Mouse (Mus musculus): Measurements from ENCODE around the gene Dennd5a.

- TF ChIP-seq POLR2A (IDR thresholded peaks at IDR 0.05; ENCODE audit: insufficient read depth, low read depth, low read length): no peak
- no peak for TF ChIP-seq CTCF (IDR thresholded peaks at IDR 0.05)
- no peak for TF ChIP-seq EP300 (IDR thresholded peaks at IDR 0.05; ENCODE audit: insufficient read depth, low read depth, low read length)
Measured at GRCm38 (mm10) chr7:109852017-109852416, 108.3 kb downstream of the Dennd5a start.
